Mouse (Mus musculus): ENCODE measurements around the gene Hyal1. TPM values are rescaled to one million over a fixed set of nuclear protein-coding genes. Genes with fewer than 3 reads are reported as not detected.
"Not testable (repeated sequence)": the region's sequence is repeated elsewhere in the genome, so short reads cannot be mapped to it uniquely, and the experiment has no call there.

The Hyal1 gene
- polyA plus RNA-seq, 1 experiment: 4.7 TPM

DNA sequence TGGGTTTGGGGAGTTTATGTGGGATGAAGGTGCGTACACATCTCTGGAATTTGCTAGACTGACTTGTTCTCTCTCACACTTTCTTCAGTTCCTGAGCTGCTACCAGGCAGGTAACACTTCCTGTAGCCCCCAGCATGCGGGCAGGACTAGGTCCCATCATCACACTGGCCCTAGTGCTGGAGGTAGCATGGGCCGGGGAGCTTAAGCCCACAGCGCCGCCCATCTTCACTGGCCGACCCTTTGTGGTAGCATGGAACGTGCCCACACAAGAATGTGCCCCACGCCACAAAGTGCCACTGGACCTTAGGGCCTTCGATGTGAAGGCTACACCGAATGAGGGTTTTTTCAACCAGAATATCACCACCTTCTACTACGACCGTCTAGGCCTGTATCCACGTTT is 6.7 kb upstream of the Hyal1 start:
- H3K4me3 ChIP-seq (ENCODE audit: insufficient read depth, low read length): peak overlapping the region; percentile 85
- peaks cover 60% of the 10 kb centered on the region for H3K4me1 ChIP-seq (ENCODE audit: control insufficient read depth, insufficient read depth, low read length)
- H3K27ac ChIP-seq (ENCODE audit: insufficient read depth, low read depth, low read length): no peak overlapping the region
- TF ChIP-seq CTCF (IDR thresholded peaks at IDR 0.05; ENCODE audit: low read depth, low read length): no peak
- TF ChIP-seq POLR2A (IDR thresholded peaks at IDR 0.05; ENCODE audit: borderline replicate concordance, low read depth, low read length): no peak

DNA sequence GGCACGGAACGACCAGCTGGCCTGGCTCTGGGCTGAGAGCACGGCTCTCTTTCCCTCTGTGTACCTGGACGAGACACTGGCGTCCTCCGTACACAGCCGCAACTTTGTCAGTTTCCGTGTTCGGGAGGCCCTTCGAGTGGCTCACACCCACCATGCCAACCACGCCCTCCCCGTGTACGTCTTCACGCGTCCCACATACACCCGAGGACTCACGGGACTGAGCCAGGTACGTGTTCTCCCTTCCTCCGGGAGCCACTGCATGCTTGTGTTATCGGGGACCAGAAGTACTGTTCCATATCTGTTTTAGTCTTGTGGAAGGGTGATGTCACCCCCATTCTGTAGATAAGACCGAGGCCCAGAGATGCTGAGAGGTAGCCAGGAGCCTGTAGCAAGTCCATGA is 5.9 kb upstream of the Hyal1 start:
- Histone ChIP-seq H3K4me1 (ENCODE audit: control insufficient read depth, insufficient read depth, low read length) (peaks cover 56% of the 10 kb centered on the region), H3K27ac (ENCODE audit: insufficient read depth, low read depth, low read length) (no peak overlapping the region), H3K4me3 (ENCODE audit: insufficient read depth, low read length) (no peak overlapping the region)
- TF ChIP-seq CTCF (IDR thresholded peaks at IDR 0.05; ENCODE audit: low read depth, low read length) (no peak), POLR2A (IDR thresholded peaks at IDR 0.05; ENCODE audit: borderline replicate concordance, low read depth, low read length) (no peak)

DNA sequence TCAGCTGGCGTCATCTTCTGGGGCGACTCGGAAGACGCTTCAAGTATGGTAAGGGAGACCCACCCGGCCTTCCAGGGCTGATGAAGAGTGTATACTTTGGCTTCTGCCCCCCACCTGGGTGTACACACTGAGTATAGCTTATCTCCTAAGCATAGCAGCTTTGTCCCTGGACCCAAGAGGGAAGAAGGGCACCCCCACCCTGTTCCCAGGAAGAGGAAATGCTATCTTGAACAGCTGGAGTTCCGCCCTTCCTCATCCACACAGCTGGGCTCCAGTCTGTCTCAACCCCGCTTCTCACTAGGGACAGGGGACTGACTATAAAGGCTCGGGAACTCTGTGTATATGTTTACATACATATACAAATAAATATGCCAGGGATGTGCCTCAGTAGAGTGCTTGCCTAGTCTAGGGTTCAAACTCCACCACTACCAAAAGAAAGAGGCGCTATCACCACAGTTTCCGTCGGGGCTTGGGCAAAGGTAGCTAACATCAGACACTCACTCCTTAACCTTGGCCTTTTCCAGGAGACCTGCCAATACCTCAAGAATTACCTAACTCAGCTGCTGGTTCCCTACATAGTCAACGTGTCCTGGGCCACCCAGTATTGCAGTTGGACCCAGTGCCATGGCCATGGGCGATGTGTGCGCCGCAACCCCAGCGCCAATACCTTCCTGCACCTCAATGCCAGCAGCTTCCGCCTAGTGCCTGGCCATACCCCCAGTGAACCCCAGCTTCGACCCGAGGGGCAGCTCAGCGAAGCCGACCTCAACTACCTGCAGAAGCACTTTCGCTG is 5.0 kb upstream of the Hyal1 start:
- peaks cover 49% of the 10 kb centered on the region for H3K4me1 ChIP-seq (ENCODE audit: control insufficient read depth, insufficient read depth, low read length)
- no peak overlapping the region for H3K27ac ChIP-seq (ENCODE audit: insufficient read depth, low read depth, low read length)
- no peak for TF ChIP-seq CTCF (IDR thresholded peaks at IDR 0.05; ENCODE audit: low read depth, low read length)
- no peak for TF ChIP-seq POLR2A (IDR thresholded peaks at IDR 0.05; ENCODE audit: borderline replicate concordance, low read depth, low read length)
- no peak overlapping the region for H3K4me3 ChIP-seq (ENCODE audit: insufficient read depth, low read length)

DNA sequence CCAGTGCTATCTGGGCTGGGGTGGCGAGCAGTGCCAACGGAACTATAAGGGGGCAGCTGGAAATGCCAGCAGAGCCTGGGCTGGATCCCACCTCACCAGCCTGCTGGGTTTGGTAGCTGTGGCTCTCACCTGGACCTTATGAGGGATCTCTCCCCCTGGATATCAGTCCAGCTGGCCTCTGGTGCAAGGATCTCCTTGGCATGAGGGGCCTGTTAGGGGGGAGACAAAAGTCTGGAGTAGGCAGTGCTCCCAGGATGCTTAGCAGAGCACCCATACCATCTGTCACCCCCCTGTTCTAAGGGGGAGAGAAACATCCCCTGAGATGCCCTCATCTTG is 4.4 kb upstream of the Hyal1 start:
- Histone ChIP-seq H3K27ac (ENCODE audit: insufficient read depth, low read depth, low read length) (no peak overlapping the region), H3K4me1 (ENCODE audit: control insufficient read depth, insufficient read depth, low read length) (peaks cover 43% of the 10 kb centered on the region), H3K4me3 (ENCODE audit: insufficient read depth, low read length) (no peak overlapping the region)
- no peak for TF ChIP-seq POLR2A (IDR thresholded peaks at IDR 0.05; ENCODE audit: borderline replicate concordance, low read depth, low read length)
- no peak for TF ChIP-seq CTCF (IDR thresholded peaks at IDR 0.05; ENCODE audit: low read depth, low read length)

DNA sequence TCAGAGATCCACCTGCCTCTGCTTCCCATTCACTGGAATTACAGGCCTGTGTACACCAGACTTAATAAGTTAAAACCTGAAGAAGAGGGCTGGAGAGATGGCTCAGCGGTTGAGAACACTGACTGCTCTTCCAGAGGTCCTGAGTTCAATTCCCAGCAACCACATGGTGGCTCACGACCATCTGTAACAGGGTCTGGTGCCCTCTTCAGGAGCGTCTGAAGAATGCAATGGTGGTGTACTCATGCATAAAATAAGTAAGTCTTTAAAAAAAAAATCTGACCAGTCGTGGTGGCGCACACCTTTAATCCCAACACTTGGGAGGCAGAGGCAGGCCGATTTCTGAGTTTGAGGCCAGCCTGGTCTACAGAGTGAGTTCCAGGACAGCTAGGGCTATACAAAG is 3.0 kb upstream of the Hyal1 start:
- not testable (repeated sequence) for H3K27ac ChIP-seq (ENCODE audit: insufficient read depth, low read depth, low read length); H3K4me3 ChIP-seq (ENCODE audit: insufficient read depth, low read length)
- peaks cover 41% of the 10 kb centered on the region for H3K4me1 ChIP-seq (ENCODE audit: control insufficient read depth, insufficient read depth, low read length)

DNA sequence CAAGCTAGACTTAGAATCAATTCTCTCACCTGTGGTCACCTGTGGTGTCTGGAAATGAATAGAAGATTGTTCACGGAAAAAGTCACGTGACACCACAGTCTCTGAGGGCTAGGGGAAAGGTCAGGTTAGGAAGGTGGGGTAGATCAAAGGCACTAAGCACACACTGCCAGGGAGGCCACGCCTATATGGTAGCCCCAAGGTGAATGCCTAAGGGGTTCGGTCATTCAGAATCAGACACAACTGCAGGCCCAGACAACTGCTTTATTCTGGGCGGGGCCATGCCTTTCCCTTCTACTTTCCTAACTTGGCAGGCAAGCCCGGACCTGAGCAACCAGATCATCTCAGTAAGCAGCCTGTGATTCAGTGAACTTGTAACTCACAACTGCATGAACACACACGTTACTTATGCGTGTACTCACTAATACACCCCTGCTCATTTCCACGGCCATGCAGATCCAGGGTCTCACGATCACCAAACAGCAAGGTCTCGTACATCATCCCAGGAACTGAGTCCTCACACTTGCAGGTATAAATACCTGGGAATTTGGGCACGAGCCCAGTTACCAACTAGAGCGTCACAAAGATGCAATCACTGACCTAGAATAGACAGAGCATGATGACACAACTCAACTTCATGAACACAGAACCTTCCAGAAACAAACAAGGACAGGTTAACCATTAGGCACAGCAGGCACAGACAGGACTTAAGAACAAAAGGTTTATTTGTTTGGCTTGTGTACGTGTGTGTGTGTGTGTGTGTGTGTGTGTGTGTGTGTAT is 959 bp upstream of the Hyal1 start:
- Histone ChIP-seq H3K27ac (ENCODE audit: insufficient read depth, low read depth, low read length) (no peak overlapping the region), H3K4me1 (ENCODE audit: control insufficient read depth, insufficient read depth, low read length) (peaks cover 40% of the 10 kb centered on the region)
- TF ChIP-seq CTCF (IDR thresholded peaks at IDR 0.05; ENCODE audit: low read depth, low read length): no peak
- no peak for TF ChIP-seq POLR2A (IDR thresholded peaks at IDR 0.05; ENCODE audit: borderline replicate concordance, low read depth, low read length)

DNA sequence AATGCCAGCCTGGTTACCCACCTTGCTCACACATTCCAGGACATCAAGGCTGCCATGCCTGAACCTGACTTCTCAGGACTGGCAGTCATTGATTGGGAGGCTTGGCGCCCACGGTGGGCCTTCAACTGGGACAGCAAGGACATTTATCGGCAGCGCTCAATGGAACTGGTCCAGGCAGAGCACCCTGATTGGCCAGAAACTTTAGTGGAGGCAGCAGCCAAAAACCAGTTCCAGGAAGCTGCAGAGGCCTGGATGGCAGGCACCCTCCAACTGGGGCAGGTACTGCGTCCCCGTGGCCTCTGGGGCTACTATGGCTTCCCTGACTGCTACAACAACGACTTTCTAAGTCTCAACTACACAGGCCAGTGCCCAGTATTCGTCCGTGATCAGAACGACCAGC is 1.1 kb downstream of the Hyal1 start:
- Histone ChIP-seq H3K4me1 (ENCODE audit: control insufficient read depth, insufficient read depth, low read length) (peaks cover 34% of the 10 kb centered on the region), H3K27ac (ENCODE audit: insufficient read depth, low read depth, low read length) (no peak overlapping the region), H3K4me3 (ENCODE audit: insufficient read depth, low read length) (no peak overlapping the region)
- TF ChIP-seq CTCF (IDR thresholded peaks at IDR 0.05; ENCODE audit: low read depth, low read length) (no peak), POLR2A (IDR thresholded peaks at IDR 0.05; ENCODE audit: borderline replicate concordance, low read depth, low read length) (no peak)

More for the DNA sequence above, 959 bp upstream of the Hyal1 start:
- H3K4me3 ChIP-seq (ENCODE audit: insufficient read depth, low read length): no peak overlapping the region

DNA sequence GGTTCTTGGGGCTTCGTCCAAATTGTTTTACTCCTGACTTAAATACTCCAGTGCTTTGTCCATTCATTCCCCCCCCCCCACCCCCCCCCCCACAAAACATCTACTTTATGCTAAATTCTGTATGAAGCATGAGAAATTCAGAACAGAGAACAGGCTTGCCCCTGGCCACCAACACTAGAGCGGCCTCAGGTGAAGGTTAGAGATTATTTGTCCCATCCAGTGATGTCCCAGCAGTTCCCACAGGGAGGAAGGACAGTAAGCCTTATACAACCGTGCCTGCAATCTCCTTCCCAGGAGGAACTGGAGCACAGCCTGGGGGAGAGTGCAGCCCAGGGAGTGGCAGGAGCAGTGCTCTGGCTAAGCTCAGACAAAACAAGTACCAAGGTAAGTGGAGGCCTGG is 1.9 kb downstream of the Hyal1 start, which contains the start of gene Naa80:
Gene Naa80, plus strand, starts transcription at position 301 of the 400 bp plus-strand sequence.
- TF ChIP-seq POLR2A (IDR thresholded peaks at IDR 0.05; ENCODE audit: borderline replicate concordance, low read depth, low read length): no peak
- no peak for TF ChIP-seq CTCF (IDR thresholded peaks at IDR 0.05; ENCODE audit: low read depth, low read length)
- Histone ChIP-seq H3K4me3 (ENCODE audit: insufficient read depth, low read length) (peak within 1 kb of the TSS; percentile 2; the same call in 1 of the 2 replicates), H3K4me1 (ENCODE audit: control insufficient read depth, insufficient read depth, low read length) (peaks cover 29% of the 10 kb centered on the region), H3K27ac (ENCODE audit: insufficient read depth, low read depth, low read length) (peak within 1 kb of the TSS; percentile 84)

DNA sequence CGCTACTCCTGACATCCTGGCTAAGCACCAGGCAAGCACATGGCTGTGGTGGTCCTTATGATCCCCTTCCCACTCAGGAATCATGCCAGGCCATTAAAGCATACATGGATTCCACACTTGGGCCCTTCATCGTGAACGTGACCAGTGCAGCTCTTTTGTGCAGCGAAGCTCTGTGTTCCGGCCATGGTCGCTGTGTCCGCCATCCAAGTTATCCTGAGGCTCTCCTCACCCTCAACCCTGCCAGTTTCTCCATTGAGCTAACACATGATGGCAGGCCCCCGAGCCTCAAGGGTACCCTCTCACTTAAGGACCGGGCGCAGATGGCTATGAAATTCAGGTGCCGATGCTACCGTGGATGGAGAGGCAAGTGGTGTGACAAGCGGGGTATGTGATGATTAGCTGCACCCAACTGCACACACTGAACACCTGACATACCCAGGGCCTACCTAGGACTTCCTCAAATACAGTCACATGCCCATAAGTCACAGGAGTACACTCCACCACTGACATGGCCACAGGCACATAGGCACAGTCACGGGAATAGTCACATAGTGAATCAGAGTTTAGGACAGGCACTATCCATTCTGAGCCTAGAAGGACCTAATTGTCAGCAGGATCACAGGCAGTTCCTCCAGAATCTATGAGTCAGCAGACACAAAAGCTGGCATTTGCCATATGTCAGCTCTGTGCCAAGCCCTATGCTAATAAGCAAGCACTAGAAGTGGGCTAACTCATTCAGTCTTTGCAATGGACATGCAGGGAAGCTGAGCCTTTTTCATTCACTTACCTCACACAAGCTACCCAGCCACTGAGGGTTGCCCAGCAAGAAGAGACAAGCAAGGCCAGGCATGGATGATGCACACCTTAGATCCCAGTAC is 2.5 kb downstream of the Hyal1 start:
- TF ChIP-seq POLR2A (IDR thresholded peaks at IDR 0.05; ENCODE audit: borderline replicate concordance, low read depth, low read length) (no peak), CTCF (IDR thresholded peaks at IDR 0.05; ENCODE audit: low read depth, low read length) (no peak)
- Histone ChIP-seq H3K27ac (ENCODE audit: insufficient read depth, low read depth, low read length) (peak overlapping the region; percentile 84), H3K4me1 (ENCODE audit: control insufficient read depth, insufficient read depth, low read length) (peaks cover 25% of the 10 kb centered on the region), H3K4me3 (ENCODE audit: insufficient read depth, low read length) (peak overlapping the region; percentile 2; the same call in 1 of the 2 replicates)
